Comparison of ENCODE assay signal across 9 mouse cellular contexts in the genomic region with DNA sequence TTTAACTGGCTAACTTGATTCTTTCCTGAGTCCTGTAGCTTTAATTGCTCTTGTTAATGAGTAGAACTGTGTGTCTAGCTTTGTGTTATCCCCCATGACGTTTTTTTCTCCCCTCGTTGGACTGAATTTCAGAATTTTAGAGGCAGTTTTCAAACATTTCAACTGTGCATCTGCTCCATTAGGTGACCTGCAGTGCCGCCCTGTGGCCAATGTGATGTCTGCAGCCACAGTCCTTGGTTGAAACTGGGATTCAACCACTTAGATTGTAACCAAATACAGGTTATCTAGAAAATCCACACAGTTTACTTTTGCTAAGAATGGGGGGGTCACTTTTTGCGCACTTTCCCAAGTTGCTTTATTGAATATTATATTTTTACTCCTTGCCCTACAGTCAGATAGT.
DNase-seq lines count a peak whose midpoint lies in the region; ATAC-seq and TF ChIP-seq lines count a peak whose summit lies in the region.
"Had no signal": no experiment of that assay in that cellular context is flagged by ENCODE, and none has a peak within 500 bp of the region (broad histone marks: within the 10 kb centered on the region; RNA-seq: fewer than 3 reads in every experiment).

No protein-coding gene starts in this region.

- peak; percentile 95 for TF ChIP-seq CTCF in forebrain, postnatal 0 days (IDR thresholded peaks at IDR 0.05; ENCODE audit: low read depth)

- H3K4me2 ChIP-seq in forebrain, postnatal 0 days (ENCODE audit: low read depth), result no peak overlapping the region
- no peak overlapping the region for H3K4me2 ChIP-seq in liver, embryonic 13.5 days
- H3K4me2 ChIP-seq: neural tube, embryonic 12.5 days had no signal

- no peaks in the 10 kb centered on the region; the same call in 1 of the 2 replicates for H3K27me3 ChIP-seq in forebrain, postnatal 0 days (ENCODE audit: insufficient read depth, low read length)
- H3K27me3 ChIP-seq in liver, embryonic 13.5 days, result peaks cover 6% of the 10 kb centered on the region
- H3K27me3 ChIP-seq: neural tube, embryonic 12.5 days had no signal

- no peaks in the 10 kb centered on the region for H3K36me3 ChIP-seq in forebrain, postnatal 0 days (ENCODE audit: insufficient read depth)
- no peaks in the 10 kb centered on the region for H3K36me3 ChIP-seq in liver, embryonic 13.5 days
- H3K36me3 ChIP-seq: neural tube, embryonic 12.5 days had no signal

- H3K4me1 ChIP-seq in forebrain, postnatal 0 days (ENCODE audit: insufficient read depth), result no peaks in the 10 kb centered on the region
- H3K4me1 ChIP-seq in liver, embryonic 13.5 days (replicated peaks), result peaks cover 11% of the 10 kb centered on the region; the same call in 1 of the 2 replicates
- H3K4me1 ChIP-seq: neural tube, embryonic 12.5 days had no signal

- DNase-seq in ovary, postnatal 10 days (ENCODE audit: low spot score), result peak; percentile 66
- DNase-seq in ovary, adult 18-20 months (ENCODE audit: low spot score), result no peak
- DNase-seq in forebrain, postnatal 0 days, result peak; percentile 91
- peak; percentile 77 for DNase-seq in kidney, adult 9 months
- peak; percentile 18 for DNase-seq in liver, embryonic 13.5 days
- DNase-seq in retina, embryonic 14.5 days (ENCODE audit: low spot score), result peak; percentile 83
- DNase-seq in thymus, postnatal 4 days, result peak; percentile 93

- H3K9me3 ChIP-seq in forebrain, postnatal 0 days (ENCODE audit: low read length), result no peaks in the 10 kb centered on the region
- H3K9me3 ChIP-seq in liver, embryonic 13.5 days (replicated peaks), result no peaks in the 10 kb centered on the region
- H3K9me3 ChIP-seq: neural tube, embryonic 12.5 days had no signal

- H3K27ac ChIP-seq in forebrain, postnatal 0 days (ENCODE audit: low read depth, low read length), result no peak overlapping the region
- no peak overlapping the region for H3K27ac ChIP-seq in liver, embryonic 13.5 days
- H3K27ac ChIP-seq: neural tube, embryonic 12.5 days had no signal

- no peak overlapping the region for H3K4me3 ChIP-seq in forebrain, postnatal 0 days (ENCODE audit: low read depth, low read length)
- H3K4me3 ChIP-seq in liver, embryonic 13.5 days (replicated peaks), result no peak overlapping the region
- H3K4me3 ChIP-seq: neural tube, embryonic 12.5 days had no signal

- no peak overlapping the region for H3K9ac ChIP-seq in forebrain, postnatal 0 days
- H3K9ac ChIP-seq in liver, embryonic 13.5 days, result no peak overlapping the region
- H3K9ac ChIP-seq: neural tube, embryonic 12.5 days had no signal

- 4% methylated on average over 4 of the region's 4 CpGs for WGBS in forebrain, postnatal 0 days
- WGBS in liver, embryonic 13.5 days (ENCODE audit: insufficient replicate concordance), result 1% methylated on average over 4 of the region's 4 CpGs

- ATAC-seq in cerebellum, adult (ENCODE audit: insufficient number of reproducible peaks, low FRiP score, low TSS enrichment), result 0 out of 2 replicates have a peak, but pooled peaks have one; percentile 27
- peak; percentile 52 for ATAC-seq in forebrain, postnatal 0 days
- no peak for ATAC-seq in liver, embryonic 13.5 days (ENCODE audit: low read depth)
